Mouse (Mus musculus) lung, postnatal 0 days (tissue): Measurements from ENCODE around the gene Thap8. TPM values are rescaled to one million over a fixed set of nuclear protein-coding genes. Genes with fewer than 3 reads are reported as not detected.

ENCODE experiments used
- ATAC-seq: fragments of 200-750 bp; cut with Nextera tagmentation; 2 replicates; pipeline ENCODE4 v1.8.0; 2017; ENCODE audit warnings: moderate library complexity
- DNase-seq: peaks from one replicate; pipeline ENCODE4 v3.0.0-alpha.2; 2016; ENCODE audit warnings: low spot score
- H3K27ac ChIP-seq: fragments of 300-500 bp; sonication (generic); 2 replicates; pipeline ENCODE4 v1.5.1; 2014; ENCODE audit warnings: antibody characterized with exemption, mild to moderate bottlenecking, low read length, mixed read lengths
- H3K27me3 ChIP-seq: fragments of 300-500 bp; sonication (generic); replicated peaks from 2 replicates; pipeline ENCODE4 v1.6.1; 2014; ENCODE audit warnings: low read length, mixed read lengths; ENCODE audit not compliant: insufficient read depth
- H3K36me3 ChIP-seq: fragments of 300-500 bp; sonication (generic); 2 replicates; pipeline ENCODE4 v1.6.1; 2014; ENCODE audit warnings: low read length, mixed read lengths; ENCODE audit not compliant: insufficient read depth
- H3K4me1 ChIP-seq: fragments of 300-500 bp; sonication (generic); 2 replicates; pipeline ENCODE4 v1.6.1; 2014; ENCODE audit warnings: antibody characterized with exemption, low read depth, low read length, mixed read lengths; ENCODE audit not compliant: insufficient read depth
- H3K4me2 ChIP-seq: fragments of 300-500 bp; sonication (generic); replicated peaks from 2 replicates; pipeline ENCODE4 v1.6.1; 2014; ENCODE audit warnings: low read depth, mild to moderate bottlenecking, low read length, moderate library complexity, mixed read lengths
- H3K4me3 ChIP-seq: fragments of 300-500 bp; sonication (generic); 2 replicates; pipeline ENCODE4 v1.5.1; 2014; ENCODE audit warnings: low read depth, low read length
- H3K9ac ChIP-seq: fragments of 300-500 bp; sonication (generic); replicated peaks from 2 replicates; pipeline ENCODE4 v1.6.1; 2014; ENCODE audit warnings: low read depth, mild to moderate bottlenecking
- H3K9me3 ChIP-seq: fragments of 300-500 bp; sonication (generic); 2 replicates; pipeline ENCODE4 v1.6.1; 2016; ENCODE audit warnings: low read length, mixed read lengths
- CTCF ChIP-seq: IDR thresholded peaks from 2 replicates; pipeline ENCODE4 v1.5.1; 2016; ENCODE audit warnings: antibody characterized with exemption, mild to moderate bottlenecking
- EP300 ChIP-seq: IDR thresholded peaks from 2 replicates; pipeline ENCODE4 v1.6.1; 2016; ENCODE audit warnings: antibody characterized with exemption, mild to moderate bottlenecking, control low read depth
- WGBS: fragments of 180-500 bp; shearing (Covaris S2); extraction: QIAGEN DNeasy Blood & Tissue Kit; methylation state at CpG from one replicate; pipeline ENCODE4 v1.1.7; 2014; 5-methylcytosine and 5-hydroxymethylcytosine counted together
- polyA plus RNA-seq: library from polyadenylated mRNA; unstranded; fragments of >200 nt; fragmentation: Nextera tagmentation; extraction: Ambion mirVana; gene quantifications from 2 replicates; pipeline ENCODE4 v1.2.1, GENCODE M21; 2015

Gene Thap8
- polyA plus RNA-seq, 1 experiment from 2014 or later: 0.81 TPM

DNA sequence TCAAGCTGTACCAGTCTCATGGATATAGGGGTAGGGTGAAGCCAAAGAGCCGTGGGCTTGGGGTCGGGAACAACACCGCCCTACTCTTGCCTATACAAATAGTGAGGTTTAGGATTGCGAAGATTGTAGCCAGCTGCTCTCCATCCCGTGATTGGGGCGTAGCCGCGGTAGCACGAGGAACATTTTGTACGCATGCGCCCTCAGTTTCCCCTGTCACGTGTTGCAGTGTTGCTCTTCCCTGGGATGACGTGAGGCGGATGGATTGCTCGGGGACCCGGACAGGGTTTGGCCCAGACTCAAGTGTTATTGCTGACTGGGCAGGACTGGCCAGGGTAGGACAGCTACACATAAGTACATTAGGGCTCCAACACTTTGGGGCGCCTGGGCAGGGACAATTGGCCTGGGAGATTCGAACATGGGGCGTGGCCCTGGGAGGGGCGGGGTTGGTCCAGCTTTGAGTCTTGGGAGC lies 810 bp downstream of the Thap8 start:
- Histone ChIP-seq H3K9me3 (no peaks in the 10 kb centered on the region), H3K4me1 (0 out of 2 replicates have a peak, but pooled peaks cover 2% of the 10 kb centered on the region), H3K36me3 (no peaks in the 10 kb centered on the region), H3K9ac (no peak overlapping the region), H3K27ac (peak overlapping the region; percentile 98), H3K4me2 (peak overlapping the region; percentile 80), H3K27me3 (no peaks in the 10 kb centered on the region), H3K4me3 (peak overlapping the region; percentile 67)
- WGBS: under 1% methylated on average over 20 of the region's 20 CpGs
- DNase-seq (peak; percentile 99), ATAC-seq (peak; percentile 92)
- TF ChIP-seq EP300 (peak; percentile 82), CTCF (no peak)

DNA sequence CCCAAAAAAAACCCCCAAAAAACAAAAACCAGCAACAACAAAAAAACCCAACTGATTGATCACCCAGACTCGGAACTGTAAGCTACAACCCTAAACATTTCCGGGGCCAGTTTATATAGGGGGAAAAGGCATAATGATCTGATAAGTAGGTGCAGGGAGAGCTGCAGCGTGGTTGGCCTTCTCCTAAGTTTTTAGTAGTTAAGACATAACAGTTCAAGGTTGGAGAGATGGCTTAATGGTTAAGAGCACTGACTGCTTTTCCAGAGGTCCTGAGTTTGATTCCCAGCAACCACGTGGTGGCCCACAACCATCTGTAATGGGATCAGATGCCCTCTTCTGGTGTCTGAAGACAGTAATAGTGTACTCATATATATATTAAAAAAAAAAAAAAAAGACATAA lies 1.6 kb downstream of the Thap8 start:
- 59% methylated on average over 4 of the region's 4 CpGs for WGBS
- H3K4me3 ChIP-seq: no peak overlapping the region
- no peaks in the 10 kb centered on the region for H3K27me3 ChIP-seq
- H3K4me2 ChIP-seq: no peak overlapping the region
- no peak for DNase-seq
- 0 out of 2 replicates have a peak, but pooled peaks cover 2% of the 10 kb centered on the region for H3K4me1 ChIP-seq
- ATAC-seq: no peak
- no peak overlapping the region for H3K9ac ChIP-seq
- H3K36me3 ChIP-seq: no peaks in the 10 kb centered on the region
- no peaks in the 10 kb centered on the region for H3K9me3 ChIP-seq
- TF ChIP-seq CTCF (no peak), EP300 (no peak)
- H3K27ac ChIP-seq: 0 out of 2 replicates have a peak overlapping the region, but pooled peaks have one; percentile 98

DNA sequence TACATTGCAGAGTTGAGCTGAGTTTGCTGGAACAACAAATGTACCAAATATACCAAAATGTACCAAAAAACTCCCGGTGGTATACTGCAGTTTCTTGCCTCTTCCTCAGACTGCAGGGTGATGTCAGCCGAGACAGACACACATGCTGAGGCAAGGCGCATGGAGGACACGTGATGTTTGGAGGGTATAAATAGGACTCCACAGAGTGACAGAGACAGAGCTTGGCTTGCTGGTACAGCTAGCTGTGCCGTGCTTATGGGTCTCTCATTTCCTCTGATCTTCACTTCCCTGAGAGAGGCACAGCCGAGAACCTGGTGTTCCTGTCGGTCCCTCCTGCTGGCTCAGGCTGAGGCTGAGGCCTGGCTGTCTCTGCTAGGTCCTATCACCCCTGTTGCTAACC lies 2.8 kb downstream of the Thap8 start:
- Histone ChIP-seq H3K9me3 (no peaks in the 10 kb centered on the region), H3K9ac (no peak overlapping the region), H3K4me2 (no peak overlapping the region), H3K4me1 (0 out of 2 replicates have a peak, but pooled peaks cover 2% of the 10 kb centered on the region), H3K4me3 (no peak overlapping the region), H3K27me3 (no peaks in the 10 kb centered on the region), H3K27ac (no peak overlapping the region), H3K36me3 (no peaks in the 10 kb centered on the region)
- 69% methylated on average over 7 of the region's 7 CpGs for WGBS
- DNase-seq (no peak), ATAC-seq (no peak)
- no peak for TF ChIP-seq EP300
- no peak for TF ChIP-seq CTCF

DNA sequence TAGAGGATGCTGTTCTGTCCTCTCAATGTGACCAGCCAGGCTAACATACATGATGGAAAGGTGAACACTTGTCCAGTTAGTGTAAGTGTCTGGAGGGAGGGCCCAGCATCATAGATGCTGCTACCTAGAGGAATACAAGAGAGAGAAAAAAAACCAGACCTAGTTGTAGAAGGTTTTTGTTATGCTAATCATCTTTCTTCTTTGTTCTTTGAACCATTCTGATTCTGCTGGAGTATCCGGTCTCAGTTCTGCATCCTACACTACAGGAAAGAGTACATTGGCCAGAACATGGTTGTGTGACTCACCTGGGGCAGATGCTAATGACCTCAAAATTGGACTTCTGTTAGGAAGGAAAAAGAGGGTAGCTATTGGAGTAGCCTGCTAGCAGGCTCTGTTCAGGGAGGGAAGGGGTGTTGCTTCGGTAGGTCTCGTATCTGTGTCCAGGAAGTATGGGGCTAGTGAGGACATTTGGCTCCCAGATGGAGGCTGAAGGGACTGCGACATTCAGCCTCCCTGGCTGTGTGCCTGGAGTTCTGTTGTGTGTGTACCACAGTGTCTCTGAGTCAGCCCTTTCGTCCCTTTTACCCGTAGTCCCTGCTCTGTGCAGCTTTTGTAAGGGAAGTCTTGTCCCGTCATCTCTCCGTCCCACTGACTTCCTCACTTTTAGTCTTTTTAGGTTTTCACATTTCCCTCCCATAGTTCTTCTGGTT lies 7.0 kb downstream of the Thap8 start:
- Histone ChIP-seq H3K4me1 (no peaks in the 10 kb centered on the region), H3K36me3 (no peaks in the 10 kb centered on the region), H3K27ac (no peak overlapping the region), H3K4me2 (no peak overlapping the region), H3K27me3 (no peaks in the 10 kb centered on the region), H3K9ac (no peak overlapping the region), H3K9me3 (no peaks in the 10 kb centered on the region), H3K4me3 (no peak overlapping the region)
- no peak for TF ChIP-seq CTCF
- no peak for TF ChIP-seq EP300
- peak; percentile 17 for DNase-seq
- ATAC-seq: no peak
- WGBS: 57% methylated on average over 8 of the region's 8 CpGs

DNA sequence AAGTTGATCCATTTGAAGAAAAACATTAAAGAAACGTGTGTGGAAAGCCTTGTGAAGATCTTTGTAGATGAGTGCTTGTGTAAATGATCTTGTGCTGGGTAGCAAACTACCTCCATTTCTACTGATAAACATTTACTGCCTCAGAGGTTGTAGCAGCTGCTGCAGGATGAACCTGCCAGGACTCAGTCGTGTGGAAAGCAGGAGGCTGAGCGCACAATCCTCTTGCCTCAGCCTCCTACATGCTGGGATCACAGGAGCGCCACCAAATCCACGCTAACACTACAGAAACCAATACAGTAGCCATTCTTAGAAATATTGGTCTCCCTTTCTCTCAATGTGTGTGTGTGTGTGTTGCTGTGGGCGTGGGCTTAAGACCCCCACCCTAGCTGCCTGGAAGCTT lies 8.2 kb downstream of the Thap8 start:
- no peaks in the 10 kb centered on the region for H3K36me3 ChIP-seq
- DNase-seq: no peak
- no peaks in the 10 kb centered on the region for H3K9me3 ChIP-seq
- TF ChIP-seq EP300 (no peak), CTCF (no peak)
- no peak overlapping the region for H3K4me2 ChIP-seq
- H3K27ac ChIP-seq: no peak overlapping the region
- no peak overlapping the region for H3K9ac ChIP-seq
- no peak for ATAC-seq
- WGBS: 52% methylated on average over 6 of the region's 6 CpGs
- no peaks in the 10 kb centered on the region for H3K27me3 ChIP-seq
- H3K4me3 ChIP-seq: no peak overlapping the region
- H3K4me1 ChIP-seq: no peaks in the 10 kb centered on the region

DNA sequence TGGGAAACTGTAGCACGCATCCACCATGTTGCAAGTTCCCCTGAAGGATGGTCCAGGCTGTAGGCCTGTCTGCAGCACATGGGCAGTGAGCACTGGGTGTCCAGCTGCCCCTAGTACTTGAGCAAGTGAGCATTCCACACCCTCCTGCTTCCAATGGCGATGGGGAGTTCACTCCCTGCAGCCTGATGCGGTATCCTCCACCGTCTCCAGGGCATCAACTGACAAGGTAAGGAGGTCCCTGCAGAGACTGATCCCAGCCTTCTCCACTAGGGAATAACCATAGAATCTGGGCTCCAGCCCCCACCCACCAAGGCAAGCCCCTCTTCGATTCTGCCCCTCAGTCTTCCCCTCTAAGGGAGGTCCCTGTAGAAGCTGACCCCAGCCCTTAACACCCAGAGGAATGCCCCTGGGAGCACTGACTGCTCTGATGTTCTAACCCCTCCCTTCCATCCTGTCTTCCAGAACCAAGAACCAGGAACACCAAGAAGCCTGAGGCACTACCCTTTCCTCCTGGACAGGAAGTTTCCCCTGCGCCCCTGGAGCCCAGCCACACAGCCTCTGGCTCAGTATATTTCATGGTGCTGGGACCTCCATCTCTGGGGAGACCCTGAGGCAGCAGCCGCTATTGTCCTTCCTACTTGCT lies 9.3 kb downstream of the Thap8 start:
- H3K9ac ChIP-seq: no peak overlapping the region
- H3K36me3 ChIP-seq: no peaks in the 10 kb centered on the region
- no peaks in the 10 kb centered on the region for H3K9me3 ChIP-seq
- no peak overlapping the region for H3K27ac ChIP-seq
- H3K4me3 ChIP-seq: no peak overlapping the region
- no peak for DNase-seq
- WGBS: 68% methylated on average over 7 of the region's 7 CpGs
- no peak overlapping the region for H3K4me2 ChIP-seq
- no peaks in the 10 kb centered on the region for H3K4me1 ChIP-seq
- no peak for ATAC-seq
- TF ChIP-seq CTCF (no peak), EP300 (no peak)
- no peaks in the 10 kb centered on the region for H3K27me3 ChIP-seq
